Mouse (Mus musculus) kidney, adult 18-20 months (tissue): ENCODE measurements at regions not wholly inside any gene's neighbourhood (a gene's known extent, or its start where the extent isn't known, plus 50 kb on each side); places are given as distances from the start of the nearest gene placed in this dataset.

Experiments used
- DNase-seq: peaks from one replicate; pipeline ENCODE4 v3.0.0; 2021

- no peak for DNase-seq
Observed at GRCm38 (mm10) chr9:61047289-61047688, 252.9 kb downstream of the Uaca start.

GRCm38 (mm10) chr9:61048576-61048975 lies 254.2 kb downstream of the Uaca start:
- DNase-seq: no peak

DNA sequence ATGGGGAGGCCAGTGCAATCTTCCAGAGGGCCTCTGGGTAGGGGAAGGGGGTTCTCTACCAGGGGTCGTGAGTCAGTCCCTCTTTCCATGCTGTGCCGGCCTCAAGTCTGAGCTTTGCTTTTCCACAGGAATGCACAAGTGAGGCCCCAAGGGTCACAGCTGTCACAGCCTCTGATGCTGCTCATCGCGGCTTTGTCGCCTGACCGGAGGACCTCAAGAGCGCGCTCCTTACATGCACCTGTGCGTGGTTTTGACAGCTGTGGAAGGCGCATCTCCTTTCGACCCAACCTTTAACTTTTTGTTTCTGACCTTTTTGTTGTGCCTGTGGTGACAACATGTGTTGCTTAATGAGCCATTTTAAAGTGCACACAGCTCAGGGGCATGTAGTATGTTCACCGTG lies 258.3 kb downstream of the Uaca start:
- no peak for DNase-seq

DNA sequence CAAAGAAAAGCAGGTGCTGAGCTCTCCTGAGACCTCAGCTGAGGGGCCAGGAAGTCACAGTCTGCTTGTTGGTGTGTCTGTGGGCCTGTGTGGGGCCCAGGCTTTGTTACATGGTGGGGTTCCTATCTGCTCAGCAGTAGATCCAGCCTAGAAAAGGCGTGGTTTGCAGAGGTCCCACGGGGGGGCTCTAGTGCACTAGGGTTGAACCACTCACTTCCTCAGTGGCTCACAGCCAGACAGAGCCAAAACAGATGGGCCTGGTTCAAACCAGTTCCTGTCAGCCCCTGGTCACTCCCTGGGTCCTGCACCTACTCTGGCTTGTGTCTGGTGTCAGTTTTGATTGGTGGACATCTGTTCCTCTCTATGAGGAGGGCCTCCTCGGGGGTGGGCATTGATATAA lies 260.1 kb downstream of the Uaca start:
- peak; percentile 51 for DNase-seq

GRCm38 (mm10) chr9:61055392-61055791 lies 261.1 kb downstream of the Uaca start:
- no peak for DNase-seq

DNA sequence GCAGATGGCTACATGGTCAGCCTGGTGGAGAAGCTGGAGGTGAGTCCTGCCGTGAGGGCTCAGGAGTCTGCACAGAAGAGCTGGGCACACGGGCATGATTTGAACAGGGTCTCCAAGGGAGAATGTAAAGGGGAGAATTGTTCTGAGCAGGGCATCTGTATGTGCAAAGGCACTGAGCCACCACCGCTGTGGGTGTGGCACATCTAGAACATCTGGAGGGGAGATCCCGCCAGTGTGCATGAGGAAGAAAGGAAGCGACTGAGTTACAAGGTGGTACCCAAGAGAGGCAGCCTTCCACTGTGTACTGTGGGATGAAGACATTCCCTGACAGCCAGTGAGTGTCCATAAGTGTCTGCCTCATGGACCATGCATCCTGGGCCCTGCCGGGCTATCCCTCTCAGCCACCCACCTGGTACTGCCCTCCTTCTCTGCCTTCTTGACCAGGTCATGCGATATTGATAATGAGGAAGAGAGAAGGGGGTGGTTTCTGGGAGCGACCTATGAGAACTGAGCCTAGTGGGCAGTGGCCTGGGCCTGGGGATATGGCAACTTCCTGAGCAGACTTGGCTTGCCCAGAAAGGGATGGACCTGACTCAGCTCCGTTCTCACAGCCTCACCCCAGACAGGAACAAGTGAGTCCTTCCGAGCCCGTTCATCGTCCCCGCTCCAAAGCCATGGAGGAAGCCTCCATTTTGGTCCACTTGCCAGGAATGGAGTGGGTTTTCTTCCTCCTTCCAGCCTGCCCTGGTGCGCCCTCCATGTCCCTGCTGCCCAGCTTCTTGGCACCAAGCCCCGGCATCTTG lies 261.8 kb downstream of the Uaca start:
- DNase-seq: no peak

DNA sequence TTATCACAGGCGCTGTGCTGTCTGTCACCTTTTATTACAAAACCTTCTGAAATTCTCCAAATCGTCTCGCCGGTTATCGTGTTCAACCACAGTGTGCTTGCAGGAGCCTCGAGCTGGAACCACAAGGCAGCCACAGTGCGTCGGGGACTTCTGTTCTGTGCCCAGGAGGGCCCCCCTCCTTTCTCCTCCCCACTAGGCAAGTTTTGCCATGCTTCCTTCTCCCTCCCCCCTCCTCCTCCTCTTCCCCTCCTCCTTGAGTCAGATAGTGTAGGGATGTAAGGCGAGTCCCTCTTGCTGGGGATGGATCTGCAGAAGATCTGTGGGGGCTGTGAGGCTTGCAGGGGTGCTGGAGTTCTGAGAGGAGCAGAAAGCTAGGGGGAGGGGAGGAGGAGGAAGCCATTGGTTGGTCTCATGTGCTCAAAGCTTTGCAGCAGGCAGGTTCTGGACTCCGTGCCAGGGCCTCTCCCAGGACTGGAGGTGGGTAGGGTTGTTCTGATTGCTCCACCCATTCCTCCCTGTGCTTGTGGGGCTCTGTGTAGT lies 262.5 kb downstream of the Uaca start:
- DNase-seq: no peak

DNA sequence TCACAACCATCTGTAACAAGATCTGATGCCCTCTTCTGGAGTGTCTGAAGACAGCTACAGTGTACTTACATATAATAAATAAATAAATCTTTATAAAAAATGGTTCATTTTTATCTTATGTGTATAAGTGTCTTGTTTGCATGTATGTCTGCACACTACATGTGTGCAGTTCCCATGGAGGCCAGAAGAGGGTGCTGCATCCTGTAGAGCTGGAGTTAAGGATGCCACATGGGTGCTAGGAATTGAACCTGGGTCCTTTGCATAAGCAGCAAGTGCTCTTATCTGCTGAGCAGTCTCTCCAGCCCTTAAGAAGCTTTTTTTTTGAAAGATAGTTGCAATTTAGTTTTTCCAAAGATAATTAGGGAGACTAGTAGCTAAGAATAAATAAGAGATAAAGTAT lies 264.9 kb downstream of the Uaca start:
- DNase-seq: no peak

- DNase-seq: no peak
Observed at GRCm38 (mm10) chr9:61060958-61061357, 266.6 kb downstream of the Uaca start.

- DNase-seq: no peak
Observed at GRCm38 (mm10) chr9:61064714-61065305, 270.5 kb downstream of the Uaca start.

DNA sequence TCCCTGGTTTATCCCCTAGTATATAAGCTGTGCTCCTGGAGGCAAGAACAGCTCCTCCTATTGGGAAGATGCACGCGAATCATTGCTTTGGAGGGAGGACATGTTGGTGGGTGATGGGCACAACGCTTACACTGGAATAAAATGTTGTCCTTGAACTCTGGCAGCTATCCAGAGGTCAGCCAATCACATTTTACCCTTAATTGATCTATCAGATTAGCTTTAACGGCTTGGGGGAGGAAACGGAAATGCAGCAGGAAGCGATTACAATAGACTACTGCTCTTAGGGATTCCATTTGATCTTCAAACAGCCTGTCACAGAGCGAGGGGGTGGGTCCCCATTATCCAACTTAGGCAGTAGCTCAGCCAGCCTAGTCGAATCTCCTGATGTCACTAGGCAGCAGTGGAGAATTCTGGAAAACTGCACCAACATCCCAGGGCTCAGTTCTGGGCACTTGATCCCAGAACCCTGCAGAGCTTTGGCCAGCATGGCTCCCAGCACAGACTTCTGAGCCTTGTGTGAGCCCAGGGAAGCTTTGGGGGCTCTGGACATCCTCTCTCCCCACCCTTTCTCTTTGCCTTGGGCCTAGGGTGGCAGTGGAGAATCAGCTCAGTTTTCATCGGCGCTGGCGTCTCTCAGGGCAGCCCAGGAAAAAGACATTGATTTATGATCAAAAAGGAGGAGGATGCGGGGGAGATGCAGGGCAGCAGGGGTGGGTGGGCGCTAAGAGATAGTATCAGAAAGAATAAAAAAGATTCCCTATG lies 275.4 kb downstream of the Uaca start:
- no peak for DNase-seq

DNA sequence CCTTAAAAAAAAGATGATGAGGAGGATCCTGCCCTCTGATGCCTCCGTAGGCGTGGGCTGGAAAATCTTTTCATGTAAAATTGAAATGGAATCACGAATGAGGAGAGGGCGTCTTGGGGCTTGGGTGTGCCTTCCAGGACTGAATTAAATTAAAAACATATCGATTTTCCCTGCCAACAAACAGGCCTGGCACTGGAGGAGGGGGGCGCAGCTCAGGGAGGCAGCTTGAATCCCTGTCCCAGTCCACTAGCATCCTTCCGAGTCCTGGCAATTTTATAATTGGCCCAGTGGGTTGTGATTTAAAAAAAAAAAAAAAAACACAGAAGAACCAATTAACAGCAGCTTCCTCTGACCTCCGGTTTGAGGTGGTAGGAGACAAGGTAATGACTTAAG lies 276.0 kb downstream of the Uaca start:
- no peak for DNase-seq

DNA sequence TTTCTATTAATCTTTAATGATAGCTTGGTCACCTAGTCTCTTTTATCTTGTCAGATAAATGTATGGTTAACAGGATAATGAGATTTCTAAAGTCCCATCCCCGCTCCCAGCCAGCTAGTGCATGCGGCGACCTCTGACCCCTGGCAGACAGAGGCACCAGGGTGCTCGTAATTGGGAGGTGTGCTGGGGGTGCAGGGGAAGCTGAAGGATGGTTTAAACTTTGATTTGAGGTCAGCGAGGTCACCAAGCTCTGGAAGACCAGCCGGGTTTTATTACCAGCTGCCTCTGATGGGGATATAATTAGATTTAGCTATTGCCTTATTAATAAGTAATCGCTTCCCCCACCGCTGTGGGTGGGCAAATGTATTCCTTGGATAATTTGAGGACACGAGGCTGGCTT lies 276.5 kb downstream of the Uaca start:
- no peak for DNase-seq

GRCm38 (mm10) chr9:61073482-61073881 lies 279.1 kb downstream of the Uaca start:
- DNase-seq: no peak

GRCm38 (mm10) chr9:61075071-61075470 lies 280.7 kb downstream of the Uaca start:
- no peak for DNase-seq

DNA sequence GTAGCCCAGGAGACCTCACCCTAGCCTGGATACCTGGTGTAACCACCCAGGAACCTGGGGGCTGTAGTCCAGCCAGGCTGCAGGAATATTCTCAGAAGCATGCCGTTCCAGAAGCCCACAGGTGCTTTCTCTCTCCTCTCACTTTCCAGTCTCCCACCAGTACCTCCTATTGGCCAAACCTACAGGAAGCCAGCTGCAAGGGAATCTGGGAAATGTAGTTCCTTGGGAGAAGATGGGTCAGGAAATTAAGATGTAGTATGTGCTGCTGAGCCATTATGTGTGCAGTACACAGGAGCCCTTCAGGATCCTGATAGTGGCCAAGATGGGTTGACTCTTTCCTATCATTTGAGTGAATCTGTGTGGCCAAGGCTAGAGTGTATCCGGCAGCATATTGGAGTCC lies 282.8 kb downstream of the Uaca start:
- DNase-seq: no peak

GRCm38 (mm10) chr9:61077807-61078206 lies 283.5 kb downstream of the Uaca start:
- no peak for DNase-seq

DNA sequence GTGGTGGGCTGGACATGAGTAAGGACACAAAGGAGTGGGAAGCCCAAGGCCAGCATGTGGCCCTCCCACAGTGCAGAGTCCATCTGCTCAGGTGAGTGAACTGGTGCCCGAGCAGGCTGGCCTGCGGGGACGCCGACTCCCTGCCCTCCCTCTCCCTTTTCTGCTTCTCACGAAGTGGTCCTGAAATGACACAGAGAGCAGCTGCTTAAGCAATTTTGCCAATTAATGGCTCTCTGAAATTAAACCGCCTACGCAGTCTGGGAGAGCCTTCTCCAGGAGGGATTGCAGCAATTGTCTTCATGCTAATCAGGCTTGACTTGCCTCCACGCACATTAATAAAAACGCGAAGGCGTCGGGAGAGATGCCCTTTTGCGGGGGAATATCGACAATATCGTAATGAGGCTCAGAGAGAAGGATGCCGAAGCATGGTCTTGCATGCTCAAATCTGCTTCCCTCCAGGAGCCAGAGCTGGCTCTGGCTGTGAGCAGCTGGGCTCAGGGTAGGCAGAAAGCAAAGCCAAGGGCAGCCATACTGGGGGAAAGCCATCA lies 287.2 kb downstream of the Uaca start:
- no peak for DNase-seq

DNA sequence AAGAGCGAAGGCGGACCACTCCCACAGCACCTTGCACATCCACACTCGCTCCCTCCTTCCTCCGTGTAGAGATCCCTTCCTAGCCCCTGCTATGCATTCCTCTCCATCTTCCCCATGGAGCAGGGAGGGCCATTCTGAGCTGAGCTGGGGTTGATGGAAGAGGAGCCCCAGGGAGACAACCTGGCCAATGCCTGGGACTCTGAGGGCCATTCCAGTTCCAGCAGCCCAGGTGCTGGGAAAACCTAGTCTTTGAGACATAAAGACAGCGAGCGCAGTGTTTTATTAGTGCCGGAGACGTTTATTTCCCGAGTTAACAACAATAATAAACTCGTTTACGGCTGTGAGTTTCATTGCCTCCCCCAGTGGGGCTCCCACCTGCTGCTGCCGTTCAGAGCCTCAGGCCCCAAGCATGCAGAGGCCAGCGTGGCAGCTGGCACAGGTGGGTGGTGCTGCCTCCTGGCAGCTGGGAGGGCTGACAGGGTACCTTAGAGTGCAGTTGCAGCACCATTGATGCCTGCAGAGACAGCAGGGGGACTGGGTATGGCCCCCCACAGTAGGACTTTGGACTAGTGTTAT lies 287.4 kb upstream of the Tle3 start:
- DNase-seq: no peak

- no peak for DNase-seq
Observed at GRCm38 (mm10) chr9:61087035-61087434, 285.1 kb upstream of the Tle3 start.

DNA sequence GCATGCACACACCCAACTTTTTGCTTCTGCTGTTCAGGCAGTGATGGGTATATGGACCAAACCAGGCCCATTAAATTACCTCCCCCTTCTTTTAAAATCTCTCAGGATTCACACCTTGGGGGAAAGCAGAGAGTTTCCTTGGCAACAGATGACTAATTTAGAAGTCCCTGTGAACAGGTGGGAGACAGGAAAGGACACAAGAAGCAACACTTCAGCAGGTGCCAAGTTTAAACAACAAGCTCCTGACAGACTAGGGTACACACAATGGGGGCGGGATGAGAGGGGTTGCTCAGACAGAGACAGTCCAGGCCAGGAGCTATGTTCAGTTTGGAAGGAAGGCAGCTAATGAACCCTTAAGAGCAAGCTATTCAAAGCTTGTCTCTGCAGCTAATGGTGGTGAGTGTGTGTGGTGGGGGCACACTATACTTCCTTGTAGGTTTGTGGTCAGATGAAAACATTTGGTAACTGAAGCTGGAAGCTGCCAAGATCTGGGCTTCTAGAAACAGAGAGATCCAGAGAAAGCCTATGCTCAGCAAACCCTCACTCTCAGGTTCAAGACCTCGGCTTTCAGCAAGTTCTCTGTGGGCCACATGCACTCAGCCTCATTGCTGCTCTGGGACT lies 283.0 kb upstream of the Tle3 start:
- DNase-seq: no peak

GRCm38 (mm10) chr9:61091036-61091435 lies 281.1 kb upstream of the Tle3 start:
- DNase-seq: no peak
